Mouse (Mus musculus) forebrain, embryonic 16.5 days (tissue): Measurements from ENCODE around the gene Toe1. TPM values are rescaled to one million over a fixed set of nuclear protein-coding genes. Genes with fewer than 3 reads are reported as not detected.

Source experiments
- ATAC-seq: fragments of 200-750 bp; cut with Nextera tagmentation; 2 replicates; pipeline ENCODE4 v1.8.0; 2017; ENCODE audit warnings: mild to moderate bottlenecking, moderate library complexity
- H3K27ac ChIP-seq: fragments of 300-500 bp; sonication (generic); 2 replicates; pipeline ENCODE4 v1.5.1; 2014; ENCODE audit warnings: low read length, control low read depth
- H3K27me3 ChIP-seq: fragments of 300-500 bp; sonication (generic); replicated peaks from 2 replicates; pipeline ENCODE4 v1.6.1; 2014; ENCODE audit warnings: low read length; ENCODE audit not compliant: control insufficient read depth, insufficient read depth
- H3K36me3 ChIP-seq: fragments of 300-500 bp; sonication (generic); 2 replicates; pipeline ENCODE4 v1.6.1; 2014; ENCODE audit not compliant: control insufficient read depth, insufficient read depth
- H3K4me1 ChIP-seq: fragments of 300-500 bp; sonication (generic); replicated peaks from 2 replicates; pipeline ENCODE4 v1.6.1; 2014; ENCODE audit warnings: low read length; ENCODE audit not compliant: control insufficient read depth, insufficient read depth
- H3K4me2 ChIP-seq: fragments of 300-500 bp; sonication (generic); 2 replicates; pipeline ENCODE4 v1.6.1; 2014; ENCODE audit warnings: mild to moderate bottlenecking, low read length, control low read depth
- H3K4me3 ChIP-seq: fragments of 300-500 bp; sonication (generic); replicated peaks from 2 replicates; pipeline ENCODE4 v1.5.1; 2014; ENCODE audit warnings: mild to moderate bottlenecking, low read length, control low read depth
- H3K9ac ChIP-seq: fragments of 300-500 bp; sonication (generic); replicated peaks from 2 replicates; pipeline ENCODE4 v1.6.1; 2014; ENCODE audit warnings: low read depth, low read length, control low read depth
- H3K9me3 ChIP-seq: fragments of 300-500 bp; sonication (generic); 2 replicates; pipeline ENCODE4 v1.6.1; 2016; ENCODE audit warnings: low read length; ENCODE audit not compliant: control insufficient read depth
- WGBS: fragments of 180-500 bp; shearing (Covaris S2); extraction: QIAGEN DNeasy Blood & Tissue Kit; methylation state at CpG from one replicate; pipeline ENCODE4 v1.1.7; 2014; 5-methylcytosine and 5-hydroxymethylcytosine counted together
- polyA plus RNA-seq: library from polyadenylated mRNA; unstranded; fragments of >200 nt; fragmentation: Nextera tagmentation; extraction: Ambion mirVana; gene quantifications from 2 replicates; pipeline ENCODE4 v1.2.1, GENCODE M21; 2015

The Toe1 gene
- polyA plus RNA-seq, 1 experiment from 2014 or later: 32.6 TPM

GRCm38 (mm10) chr4:116781366-116781765, 26.1 kb downstream of the Toe1 start:
- no peaks in the 10 kb centered on the region for H3K36me3 ChIP-seq
- no peak overlapping the region for H3K9ac ChIP-seq
- H3K9me3 ChIP-seq: no peaks in the 10 kb centered on the region
- ATAC-seq: no peak
- no peaks in the 10 kb centered on the region for H3K27me3 ChIP-seq
- no peak overlapping the region for H3K4me3 ChIP-seq
- 50% methylated on average over 2 of the region's 2 CpGs for WGBS
- no peak overlapping the region for H3K27ac ChIP-seq
- no peaks in the 10 kb centered on the region for H3K4me1 ChIP-seq
- no peak overlapping the region for H3K4me2 ChIP-seq

- Histone ChIP-seq H3K4me2 (no peak overlapping the region), H3K27ac (no peak overlapping the region), H3K9ac (no peak overlapping the region), H3K36me3 (no peaks in the 10 kb centered on the region), H3K27me3 (no peaks in the 10 kb centered on the region), H3K4me1 (no peaks in the 10 kb centered on the region), H3K4me3 (no peak overlapping the region), H3K9me3 (no peaks in the 10 kb centered on the region)
- 78% methylated on average over 2 of the region's 2 CpGs for WGBS
- ATAC-seq: no peak
Observed at GRCm38 (mm10) chr4:116780541-116780940, 26.9 kb downstream of the Toe1 start.

GRCm38 (mm10) chr4:116777079-116777478, 30.4 kb downstream of the Toe1 start:
- Histone ChIP-seq H3K4me3 (no peak overlapping the region), H3K27ac (no peak overlapping the region), H3K9me3 (no peaks in the 10 kb centered on the region), H3K4me1 (no peaks in the 10 kb centered on the region), H3K27me3 (no peaks in the 10 kb centered on the region), H3K9ac (no peak overlapping the region), H3K36me3 (no peaks in the 10 kb centered on the region), H3K4me2 (no peak overlapping the region)
- 91% methylated on average over 3 of the region's 3 CpGs for WGBS
- ATAC-seq: no peak

GRCm38 (mm10) chr4:116776391-116776790, 31.0 kb downstream of the Toe1 start:
- Histone ChIP-seq H3K4me1 (no peaks in the 10 kb centered on the region), H3K27me3 (no peaks in the 10 kb centered on the region), H3K36me3 (no peaks in the 10 kb centered on the region), H3K9ac (no peak overlapping the region), H3K4me3 (no peak overlapping the region), H3K4me2 (no peak overlapping the region), H3K27ac (no peak overlapping the region), H3K9me3 (no peaks in the 10 kb centered on the region)
- ATAC-seq: no peak
- WGBS: 95% methylated on average over 5 of the region's 5 CpGs

- no peak overlapping the region for H3K4me3 ChIP-seq
- H3K36me3 ChIP-seq: no peaks in the 10 kb centered on the region
- no peaks in the 10 kb centered on the region for H3K9me3 ChIP-seq
- no peak for ATAC-seq
- no peak overlapping the region for H3K27ac ChIP-seq
- no peak overlapping the region for H3K9ac ChIP-seq
- no peaks in the 10 kb centered on the region for H3K27me3 ChIP-seq
- no peak overlapping the region for H3K4me2 ChIP-seq
- no peaks in the 10 kb centered on the region for H3K4me1 ChIP-seq
Observed at GRCm38 (mm10) chr4:116769060-116769459, 38.4 kb downstream of the Toe1 start.

GRCm38 (mm10) chr4:116768510-116768909, 38.9 kb downstream of the Toe1 start:
- H3K9me3 ChIP-seq: no peaks in the 10 kb centered on the region
- no peaks in the 10 kb centered on the region for H3K4me1 ChIP-seq
- WGBS: 89% methylated on average over 5 of the region's 5 CpGs
- H3K4me3 ChIP-seq: no peak overlapping the region
- H3K36me3 ChIP-seq: no peaks in the 10 kb centered on the region
- ATAC-seq: no peak
- H3K27me3 ChIP-seq: no peaks in the 10 kb centered on the region
- no peak overlapping the region for H3K4me2 ChIP-seq
- H3K27ac ChIP-seq: no peak overlapping the region
- no peak overlapping the region for H3K9ac ChIP-seq

GRCm38 (mm10) chr4:116764001-116764400, 43.4 kb downstream of the Toe1 start:
- H3K27me3 ChIP-seq: no peaks in the 10 kb centered on the region
- H3K36me3 ChIP-seq: no peaks in the 10 kb centered on the region
- no peaks in the 10 kb centered on the region for H3K4me1 ChIP-seq
- H3K9ac ChIP-seq: no peak overlapping the region
- ATAC-seq: no peak
- no peak overlapping the region for H3K4me3 ChIP-seq
- no peak overlapping the region for H3K27ac ChIP-seq
- 93% methylated on average over 5 of the region's 5 CpGs for WGBS
- no peaks in the 10 kb centered on the region for H3K9me3 ChIP-seq
- no peak overlapping the region for H3K4me2 ChIP-seq

GRCm38 (mm10) chr4:116761914-116762313, 45.5 kb downstream of the Toe1 start:
- Histone ChIP-seq H3K36me3 (no peaks in the 10 kb centered on the region), H3K9ac (no peak overlapping the region), H3K9me3 (no peaks in the 10 kb centered on the region), H3K4me3 (no peak overlapping the region), H3K27me3 (no peaks in the 10 kb centered on the region), H3K4me2 (no peak overlapping the region), H3K4me1 (no peaks in the 10 kb centered on the region), H3K27ac (no peak overlapping the region)
- WGBS: 75% methylated on average over 2 of the region's 2 CpGs
- no peak for ATAC-seq

GRCm38 (mm10) chr4:116749750-116750149, 57.7 kb downstream of the Toe1 start:
- WGBS: 96% methylated on average over 2 of the region's 2 CpGs
- ATAC-seq: no peak
- no peak overlapping the region for H3K4me2 ChIP-seq
- no peaks in the 10 kb centered on the region for H3K36me3 ChIP-seq
- H3K9ac ChIP-seq: no peak overlapping the region
- no peaks in the 10 kb centered on the region for H3K27me3 ChIP-seq
- H3K4me3 ChIP-seq: no peak overlapping the region
- no peaks in the 10 kb centered on the region for H3K9me3 ChIP-seq
- no peak overlapping the region for H3K27ac ChIP-seq
- H3K4me1 ChIP-seq: no peaks in the 10 kb centered on the region
